Mouse (Mus musculus) adrenal gland, postnatal 25 days (tissue): ENCODE measurements around the gene Rps7. TPM values are rescaled to one million over a fixed set of nuclear protein-coding genes. Genes with fewer than 3 reads are reported as not detected.

ENCODE experiments used
- DNase-seq: peaks from one replicate; pipeline ENCODE4 v3.0.0; 2021; ENCODE audit warnings: mixed read lengths
- long read RNA-seq: library from polyadenylated mRNA; stranded (forward); transcript quantifications from one replicate; pipeline ENCODE4 v2.0.0, GENCODE M21; 2021
- total RNA-seq: library from RNA; stranded (reverse); gene quantifications from 2 replicates; pipeline ENCODE4 v1.2.3, GENCODE M21; 2021

The Rps7 gene
- 380 and 399 TPM in 2 replicates for total RNA-seq
- long read RNA-seq, transcript Rps7-203 (6 exons, 820 nt) = minor isoform, 7 of 188 reads
- long read RNA-seq, transcript Rps7-201 (7 exons, 954 nt) = major isoform, 175 of 188 reads
- long read RNA-seq, partial matches to known transcripts = 1 of 188 reads
- long read RNA-seq, other reads (novel, unspliced or antisense) = 1 of 188 reads

DNA sequence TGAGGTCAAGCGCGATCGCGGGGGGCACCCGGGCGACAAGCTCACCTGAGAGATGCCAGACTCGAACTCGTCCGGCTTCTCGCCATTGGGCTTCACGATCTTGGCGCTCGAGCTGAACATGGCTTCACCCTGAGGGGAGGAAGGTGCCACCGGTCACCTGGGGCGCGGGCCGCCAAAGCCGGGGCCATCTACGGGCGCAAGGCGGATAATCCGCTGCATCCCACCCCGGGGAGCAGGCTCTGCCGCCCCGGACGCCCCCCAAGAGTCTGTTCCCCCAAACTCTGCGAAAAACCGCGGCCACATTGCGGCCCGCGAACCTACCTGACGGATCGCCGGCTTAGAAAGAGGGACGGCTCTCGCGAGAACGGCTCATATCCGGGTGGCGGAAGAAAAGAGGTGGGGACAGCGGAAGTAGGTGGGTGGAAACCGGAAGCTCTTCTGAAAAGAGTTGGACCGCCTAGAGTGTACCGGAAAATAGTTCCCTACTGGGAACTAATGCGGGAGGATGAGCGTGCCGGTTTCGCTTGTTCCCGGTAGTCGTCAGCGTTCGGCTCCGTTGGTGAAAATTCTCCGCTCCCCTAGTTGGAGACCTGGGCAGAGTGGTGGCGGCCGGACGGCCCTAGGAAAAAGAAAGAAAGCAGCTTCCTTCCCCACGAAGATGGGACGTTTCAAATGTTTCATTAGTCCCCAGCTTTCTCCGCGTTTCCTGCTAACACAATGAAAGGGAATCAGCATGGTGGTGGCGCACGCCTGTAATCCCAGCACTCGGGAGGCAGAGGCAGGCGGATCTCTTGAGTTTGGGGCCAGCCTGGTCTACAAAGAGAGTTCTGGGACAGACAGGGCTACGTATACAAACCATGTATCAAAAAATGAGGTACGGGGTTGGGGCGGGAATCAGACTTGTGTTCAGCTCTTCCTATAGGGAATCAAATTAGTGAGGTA, at the start of gene Rps7:
Gene Rps7, minus strand, starts transcription at position 419 of the 942 bp plus-strand sequence.
- peak; percentile 86 for DNase-seq

DNA sequence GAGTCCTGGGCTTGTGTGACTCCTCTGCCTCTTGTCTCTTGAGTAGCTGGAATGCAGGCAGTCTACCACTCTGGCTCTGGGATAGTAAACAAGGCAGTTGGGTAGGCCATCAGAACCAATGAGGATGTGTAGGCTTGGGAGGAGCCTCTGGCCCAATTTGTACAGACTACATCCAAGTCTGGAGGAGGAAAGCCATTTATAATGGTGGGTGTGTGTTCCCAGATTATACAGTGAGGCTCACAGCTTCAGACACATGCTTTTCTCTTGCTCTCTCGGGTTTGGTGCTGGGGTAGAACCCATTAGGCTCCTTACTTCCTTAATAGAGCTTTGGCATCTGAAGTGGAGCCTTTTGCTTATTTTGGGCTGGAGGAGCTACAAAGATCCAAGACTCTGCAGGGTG, 48.9 kb upstream of the Rps7 start:
- no peak for DNase-seq

DNA sequence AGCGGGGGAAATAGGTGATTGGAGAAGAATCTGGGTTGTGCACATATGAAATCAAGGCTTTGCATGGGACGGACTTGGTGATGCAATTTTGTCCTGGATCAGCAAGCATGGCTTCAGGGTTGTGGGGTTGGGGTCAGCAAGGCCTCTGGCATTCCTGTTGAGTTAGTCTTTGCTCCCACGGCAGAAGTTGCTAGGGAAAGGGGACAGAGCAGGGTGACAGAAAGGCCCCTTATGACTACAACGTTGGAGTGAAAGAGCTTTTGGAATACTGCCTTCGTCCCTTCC, 40.1 kb upstream of the Rps7 start:
- DNase-seq = no peak

DNA sequence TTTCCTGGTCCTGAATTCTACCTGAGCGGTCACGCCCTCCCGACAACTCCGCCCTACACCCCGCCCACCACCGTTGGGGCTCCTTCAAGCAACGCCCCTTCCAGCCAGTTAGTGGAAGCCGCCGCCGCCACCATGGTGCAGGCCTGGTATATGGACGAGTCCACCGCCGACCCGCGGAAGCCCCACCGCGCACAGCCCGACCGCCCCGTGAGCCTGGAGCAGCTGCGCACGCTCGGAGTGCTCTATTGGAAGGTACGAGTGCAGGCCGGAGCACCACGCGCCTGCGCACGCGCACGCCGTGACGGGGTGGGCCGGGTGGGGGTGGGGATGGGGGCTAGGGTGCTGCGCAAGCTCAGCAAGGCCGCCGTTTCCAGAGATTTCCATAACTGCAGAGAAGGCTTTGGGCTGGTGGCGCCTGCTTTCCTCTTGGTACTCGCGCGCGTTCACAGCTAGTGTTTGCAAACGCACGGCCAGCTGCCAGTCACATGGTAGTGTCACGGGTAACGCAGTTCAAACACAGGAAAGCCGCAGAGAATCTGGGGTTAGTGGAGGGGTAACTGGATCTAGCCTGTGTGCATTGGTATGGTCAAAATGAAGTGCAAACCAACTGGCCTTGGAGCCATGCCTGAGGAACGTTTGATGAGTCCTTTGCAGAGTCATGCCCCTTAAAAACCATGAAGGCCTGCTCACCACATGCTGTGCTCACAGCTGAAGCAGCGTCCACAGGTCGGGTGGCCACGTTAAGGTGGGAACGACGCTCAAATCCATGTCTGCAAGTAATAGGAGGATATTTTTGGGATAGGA, 39.6 kb upstream of the Rps7 start, which contains the start of gene Adi1:
Gene Adi1, plus strand, starts transcription at position 111 of the 804 bp plus-strand sequence.
- DNase-seq = peak; percentile 81

DNA sequence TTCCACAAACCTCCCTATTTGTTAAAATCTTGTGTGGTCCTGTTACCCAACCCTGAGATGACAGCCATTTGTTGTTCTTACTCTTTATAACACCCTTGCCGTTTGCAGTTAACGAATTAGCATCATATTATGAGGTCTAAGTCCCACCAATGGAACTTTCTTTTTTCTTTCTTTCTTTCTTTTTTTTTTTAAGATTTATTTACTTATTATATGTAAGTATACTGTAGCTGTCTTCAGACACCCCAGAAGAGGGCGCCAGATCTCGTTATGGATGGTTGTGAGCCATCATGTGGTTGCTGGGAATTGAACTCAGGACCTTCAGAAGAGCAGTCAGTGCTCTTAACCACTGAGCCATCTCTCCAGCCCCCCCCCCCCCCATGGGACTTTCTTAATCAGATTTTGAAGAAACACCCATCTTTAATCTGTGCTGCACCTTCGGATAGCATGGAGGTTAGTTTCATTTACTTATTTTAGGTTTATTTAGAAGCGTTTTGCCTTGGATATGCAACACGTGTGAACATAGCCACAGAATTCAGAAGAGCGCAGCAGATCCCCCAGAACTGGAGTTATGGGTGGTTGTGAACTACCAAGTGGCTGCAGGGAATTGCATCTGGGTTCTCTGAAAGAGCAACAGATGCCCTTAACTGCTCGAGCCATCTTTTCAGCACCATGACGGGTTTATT, 38.4 kb upstream of the Rps7 start:
- DNase-seq = no peak

DNA sequence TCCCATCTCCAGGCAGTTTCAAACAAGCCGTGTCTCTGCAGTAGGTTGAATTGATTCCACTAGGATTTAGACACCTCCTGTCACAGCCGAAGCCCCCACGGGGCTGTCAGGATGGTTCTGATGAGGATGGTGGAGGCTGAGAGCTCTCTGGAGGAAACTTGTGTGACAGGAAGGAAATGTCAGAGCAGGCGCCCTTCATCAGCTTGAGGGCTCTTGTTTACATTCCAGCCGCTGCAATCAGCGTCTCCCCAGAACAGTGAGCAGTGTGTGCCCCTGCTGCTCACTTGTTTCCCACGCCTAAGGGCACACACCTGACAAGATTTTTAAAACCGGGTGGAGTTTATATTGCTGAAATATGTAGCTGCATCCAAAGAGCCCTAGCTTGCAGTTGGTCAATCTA, 31.5 kb upstream of the Rps7 start:
- no peak for DNase-seq

DNA sequence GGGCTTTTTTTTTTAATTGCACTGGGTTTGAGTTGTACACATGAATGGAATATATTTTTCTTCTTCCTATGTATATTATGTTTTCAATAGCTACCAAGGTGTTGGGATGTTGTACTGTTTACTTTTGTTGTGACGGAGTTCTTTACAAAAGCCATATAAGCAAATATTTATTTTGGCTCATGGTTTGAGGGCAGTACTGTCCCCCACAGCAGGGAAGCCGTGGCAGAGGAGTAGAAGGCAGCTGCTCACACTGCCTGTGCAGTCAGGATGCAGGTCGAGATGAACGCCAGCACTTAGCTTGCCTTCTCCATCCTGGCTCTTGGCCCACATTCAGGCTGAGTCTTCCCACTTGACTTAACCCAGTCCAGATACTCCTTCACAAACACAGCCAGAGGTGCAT, 31.0 kb upstream of the Rps7 start:
- no peak for DNase-seq

DNA sequence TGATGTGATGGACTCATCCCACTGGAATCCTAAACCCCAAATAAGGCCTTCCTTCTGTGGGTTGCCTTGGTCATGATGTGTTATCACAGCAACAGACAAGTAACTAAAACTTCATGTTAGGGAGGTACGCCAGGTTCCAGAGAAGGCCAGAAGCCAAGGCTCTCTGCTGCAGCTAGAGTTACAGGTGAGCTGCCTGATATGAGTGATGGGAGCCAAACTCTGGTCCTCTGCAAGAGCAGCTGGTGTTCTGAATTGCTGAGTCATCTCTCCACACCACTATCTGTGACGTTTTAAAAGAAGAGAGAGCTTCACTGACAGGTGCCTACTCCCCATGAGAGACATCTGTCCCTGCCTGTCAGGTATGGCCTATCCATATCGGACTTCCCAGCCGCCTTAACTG, 26.9 kb upstream of the Rps7 start:
- no peak for DNase-seq

DNA sequence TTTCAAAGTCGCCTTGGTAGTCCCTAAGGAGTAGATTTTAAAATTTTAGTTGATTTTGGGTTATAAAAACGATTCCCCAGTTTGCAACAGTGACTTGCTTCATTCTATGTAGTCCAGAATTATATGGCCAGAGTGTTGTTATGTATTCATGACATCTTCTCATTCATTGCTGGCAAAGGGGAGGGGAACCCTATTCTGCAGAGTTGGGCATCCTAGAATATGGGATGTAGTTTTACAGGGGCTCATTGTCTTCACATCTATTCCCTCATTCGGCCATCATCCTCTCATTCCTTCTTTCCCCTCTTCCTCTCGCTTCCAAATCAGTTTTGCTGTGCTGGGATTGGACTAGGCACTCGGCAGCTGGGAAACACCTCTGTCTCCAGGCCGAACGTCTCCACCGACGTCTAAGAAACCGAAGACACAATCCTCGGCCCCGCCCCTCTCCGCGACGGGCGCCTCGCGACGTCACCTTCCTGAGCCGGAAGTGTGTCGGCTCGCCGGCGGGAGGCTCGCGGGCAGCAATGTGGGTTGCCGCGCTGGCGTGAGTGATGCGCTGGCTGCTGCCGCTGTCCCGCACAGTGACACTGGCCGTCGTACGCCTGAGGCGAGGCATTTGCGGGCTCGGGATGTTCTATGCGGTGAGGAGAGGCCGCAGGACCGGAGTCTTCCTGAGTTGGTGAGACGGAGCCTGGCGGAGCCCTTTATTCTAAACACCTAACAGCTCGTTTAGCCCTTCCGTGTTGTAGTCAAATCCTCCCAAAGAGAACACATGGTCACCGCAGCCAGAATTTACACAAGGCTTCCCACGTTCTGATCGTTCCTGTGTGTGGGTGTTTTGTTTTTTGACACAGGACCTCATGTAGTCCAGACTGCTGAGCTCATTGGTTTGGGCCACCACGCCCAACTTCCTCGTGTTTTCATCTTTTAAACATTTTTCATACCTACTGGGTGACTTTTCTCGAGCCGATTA, 13.7 kb upstream of the Rps7 start, which contains the start of gene Rnaseh1:
Gene Rnaseh1, plus strand, starts transcription at position 462 of the 970 bp plus-strand sequence.
- DNase-seq = peak; percentile 91

DNA sequence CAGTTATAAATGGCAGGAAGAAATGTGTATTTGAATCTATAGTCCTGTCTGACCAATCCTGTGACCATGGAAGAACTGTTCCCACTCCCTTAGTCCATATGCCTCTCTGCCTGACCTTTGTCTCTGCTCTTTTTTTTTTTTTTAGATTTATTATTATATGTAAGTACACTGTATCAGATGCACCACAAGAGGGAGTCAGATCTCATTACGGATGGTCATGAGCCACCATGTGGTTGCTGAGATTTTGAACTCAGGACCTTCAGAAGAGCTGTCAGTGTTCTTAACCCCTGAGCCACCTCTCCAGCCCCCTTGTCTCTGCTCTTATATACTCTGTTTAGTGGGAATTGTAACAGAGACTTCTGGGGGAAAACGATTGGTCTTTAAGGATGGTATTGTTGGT, 3.0 kb upstream of the Rps7 start:
- no peak for DNase-seq

DNA sequence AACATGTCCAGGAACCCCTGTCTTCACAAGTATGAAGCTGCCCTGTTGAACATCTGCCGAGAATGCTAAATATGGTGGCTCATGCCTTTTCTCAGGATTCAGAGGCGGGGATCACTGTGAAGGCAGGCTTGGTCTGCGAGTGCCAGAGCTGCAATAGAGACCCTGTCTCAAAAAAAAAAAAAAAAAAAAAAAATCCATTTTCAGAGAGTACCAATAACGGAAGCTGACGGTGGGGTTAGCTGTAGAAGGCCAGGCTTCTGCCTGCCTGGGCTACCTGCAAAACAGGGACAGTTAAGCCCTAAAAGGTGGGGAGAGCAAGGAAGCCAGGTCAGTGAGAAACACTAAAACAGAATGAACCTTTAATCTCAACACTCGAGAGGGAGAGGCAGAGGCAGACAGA, 790 bp upstream of the Rps7 start:
- DNase-seq = no peak

DNA sequence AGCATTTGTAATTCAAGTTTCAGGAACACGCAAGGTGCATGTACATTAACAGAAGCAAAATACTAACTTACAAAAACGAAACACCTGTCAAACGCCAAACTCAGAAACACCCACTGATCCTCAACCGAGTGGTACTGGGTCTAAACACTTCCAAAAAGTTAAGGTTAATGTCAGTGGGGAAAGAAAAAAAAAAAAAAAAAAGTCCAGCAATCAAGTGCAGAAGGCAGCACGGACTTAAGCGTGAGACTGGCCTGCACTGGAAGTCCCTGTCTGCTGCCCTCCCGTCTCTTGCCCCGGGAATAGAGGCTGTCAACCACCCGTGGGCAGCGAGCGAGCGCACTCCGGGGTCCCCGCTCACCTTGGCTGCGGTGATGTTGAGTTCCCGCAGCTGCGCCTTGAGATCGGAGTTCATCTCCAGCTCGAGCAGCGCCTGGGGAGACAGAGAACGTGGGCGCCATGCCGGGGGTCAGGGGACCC, 657 bp downstream of the Rps7 start:
- no peak for DNase-seq

DNA sequence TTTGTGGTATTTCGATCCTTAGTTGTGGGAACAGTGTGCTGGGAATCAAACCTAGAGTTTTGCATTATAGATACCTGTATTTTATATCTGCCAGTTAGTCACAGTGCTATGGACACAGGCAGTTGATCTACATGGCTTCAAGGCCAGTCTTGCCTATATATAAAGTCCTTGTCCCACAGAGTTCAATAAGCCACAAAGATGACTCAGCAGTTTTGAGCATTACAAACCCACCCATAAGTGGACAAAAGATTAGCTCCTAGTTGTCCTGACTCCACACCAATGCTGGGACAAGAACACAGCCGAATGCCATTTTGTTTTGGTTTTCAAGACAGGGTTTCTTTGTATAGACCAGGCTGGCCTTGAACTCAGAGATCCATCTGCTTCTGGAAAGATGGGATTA, 7.3 kb downstream of the Rps7 start:
- no peak for DNase-seq

DNA sequence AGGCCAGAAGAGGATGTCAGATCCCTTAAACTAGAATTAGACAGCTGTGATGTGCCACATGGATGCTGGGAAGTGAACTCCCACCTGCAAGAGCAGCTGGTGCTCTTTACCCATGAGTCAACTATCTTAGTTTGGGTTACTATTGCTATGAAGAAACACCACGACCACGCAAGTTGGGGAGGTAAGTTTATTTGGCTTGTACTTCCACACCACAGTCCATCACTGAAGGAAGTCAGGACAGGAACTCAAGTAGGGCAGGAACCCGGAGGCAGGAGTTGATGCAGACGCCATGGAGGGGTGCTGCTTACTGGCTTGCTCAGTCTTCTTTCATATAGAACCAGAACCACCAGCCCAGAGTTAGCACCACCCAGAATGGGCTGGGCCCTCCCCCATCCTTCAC, 8.7 kb downstream of the Rps7 start:
- no peak for DNase-seq

DNA sequence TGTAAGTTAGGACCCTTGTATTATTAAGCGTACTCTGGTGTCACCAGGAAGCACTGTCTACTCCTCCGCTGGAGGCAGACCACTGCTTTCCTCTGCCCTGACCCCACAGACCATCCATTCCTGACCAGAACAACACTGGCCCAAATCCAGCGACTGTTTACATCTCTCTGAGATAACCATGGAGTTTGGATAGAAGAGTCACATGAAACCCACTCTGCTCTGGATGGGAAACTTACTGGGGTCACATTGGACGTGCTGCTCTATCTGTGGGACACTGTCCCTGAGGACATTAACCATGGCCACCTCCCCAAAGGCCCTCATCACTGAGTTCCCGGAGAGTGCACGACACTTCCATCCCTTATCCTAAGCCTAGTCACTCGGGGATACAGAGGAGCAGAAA, 10.3 kb downstream of the Rps7 start:
- DNase-seq = no peak

DNA sequence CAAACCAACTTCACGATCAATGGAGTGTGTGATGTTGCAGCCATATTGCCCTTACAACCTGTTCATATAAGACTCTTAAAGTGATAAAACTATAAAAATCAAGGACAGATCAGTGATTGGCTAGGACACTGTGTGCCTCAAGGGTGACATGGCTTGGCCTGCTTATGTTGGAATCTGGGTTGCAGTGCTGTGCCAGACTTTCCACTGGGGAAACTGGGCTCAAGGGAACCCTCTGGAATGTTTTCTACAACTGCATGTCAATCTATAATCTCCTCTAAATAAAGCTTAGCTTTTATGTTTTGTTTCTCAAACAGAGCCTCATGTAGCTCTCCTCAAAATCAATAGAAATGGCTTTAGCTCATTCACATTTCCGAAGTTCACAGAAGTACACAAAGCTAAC, 11.5 kb downstream of the Rps7 start:
- no peak for DNase-seq

DNA sequence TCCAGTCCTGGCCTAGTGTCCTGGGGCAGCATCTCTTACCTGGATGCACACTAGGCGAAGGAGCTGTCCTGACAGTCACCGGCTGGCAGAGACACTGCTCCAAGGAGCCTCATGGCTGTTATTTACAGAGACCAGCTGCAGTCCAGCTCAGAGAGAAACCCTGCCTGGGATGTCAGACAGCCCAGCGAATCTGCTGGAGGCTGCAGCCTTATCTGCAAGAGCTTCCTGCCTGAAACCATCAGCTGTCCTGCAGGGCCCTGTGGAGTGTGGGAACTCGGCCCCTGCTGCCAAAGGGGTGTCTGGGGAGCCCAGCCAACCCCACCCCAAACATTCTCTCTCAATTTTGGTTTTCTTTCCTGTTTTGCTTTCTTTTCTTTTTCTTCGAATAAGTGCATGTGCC, 12.6 kb downstream of the Rps7 start, which contains the start of gene Colec11:
Gene Colec11, minus strand, starts transcription at position 183 of the 400 bp plus-strand sequence.
- DNase-seq = no peak

DNA sequence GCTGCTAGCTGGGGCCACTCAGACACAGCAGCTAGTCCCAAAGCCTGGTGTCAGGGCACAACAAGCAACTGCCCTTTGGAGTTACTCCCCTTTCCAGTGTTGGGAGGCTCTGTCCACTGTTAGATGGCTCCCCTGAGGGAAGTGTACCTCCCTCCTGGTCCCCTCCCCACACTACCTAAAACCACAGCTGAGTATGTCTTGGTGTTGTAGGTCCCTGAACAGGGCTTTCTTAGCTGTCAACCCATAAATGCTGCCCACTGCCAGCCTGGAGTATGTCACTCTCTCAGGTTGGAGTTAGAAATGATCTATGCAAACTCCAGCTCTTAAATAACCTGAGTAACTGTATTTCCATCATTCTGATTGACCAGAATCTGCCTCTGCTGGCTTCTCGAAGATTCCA, 13.1 kb downstream of the Rps7 start:
- DNase-seq = no peak

DNA sequence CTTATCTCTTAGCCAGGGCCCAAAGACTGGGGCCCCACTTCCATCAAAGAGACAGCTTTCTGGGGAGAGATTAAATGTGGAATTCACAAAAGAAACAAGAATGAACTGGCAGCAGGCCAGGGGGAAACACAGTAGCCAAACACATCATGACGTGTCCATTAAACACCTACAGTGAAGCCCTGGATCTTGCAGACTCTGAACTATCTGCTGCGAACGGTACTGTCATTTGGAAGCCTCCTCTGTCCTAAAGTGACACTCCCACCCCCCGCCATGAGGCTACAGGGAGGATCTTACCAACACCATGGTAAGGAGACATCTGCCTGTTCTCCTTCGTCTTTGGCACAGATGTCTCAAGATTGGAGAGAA, 13.6 kb downstream of the Rps7 start:
- DNase-seq = no peak

DNA sequence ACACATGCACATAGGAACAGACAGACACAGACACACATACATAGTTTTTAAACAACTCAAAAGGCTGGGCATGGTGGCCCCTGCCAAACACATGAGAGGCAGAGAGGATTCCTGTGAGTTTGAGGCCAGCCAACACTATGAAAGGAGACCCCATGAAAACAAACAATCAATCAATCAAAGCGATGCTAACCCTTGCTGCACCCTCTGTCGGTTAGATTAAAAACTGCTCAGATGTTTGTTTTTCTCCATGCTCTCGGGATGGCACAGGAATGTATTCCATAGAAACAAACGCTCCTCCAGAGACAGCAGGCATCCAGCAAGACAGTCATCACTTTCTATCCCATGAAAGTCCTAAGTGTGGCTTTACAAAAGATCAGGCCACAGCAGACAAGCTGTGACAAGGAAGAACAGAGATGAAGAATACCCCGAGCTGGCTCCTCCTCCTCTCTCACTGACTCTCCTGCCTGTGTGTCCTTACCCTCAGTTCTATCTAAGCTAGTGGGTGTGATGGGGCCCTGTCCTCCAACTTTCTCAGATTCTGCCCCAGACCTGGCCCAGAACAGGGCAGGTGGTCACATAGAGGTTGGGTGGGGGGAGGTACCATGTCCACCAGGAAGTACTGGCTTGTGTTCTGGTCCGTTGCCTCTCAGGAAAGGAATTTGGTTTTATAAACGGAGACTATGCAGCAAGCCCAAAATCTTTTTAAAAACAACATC, 14.1 kb downstream of the Rps7 start:
- DNase-seq = no peak
